Mouse (Mus musculus) testis, adult 2 months (tissue): ENCODE measurements around the gene Tmbim6.

ENCODE experiments used
- CTCF ChIP-seq: fragments of 200-500 bp; IDR thresholded peaks from 2 replicates; pipeline ENCODE4 v1.5.1; 2012; ENCODE audit warnings: low read depth, mild to moderate bottlenecking, inconsistent platforms, low read length, moderate library complexity; ENCODE audit not compliant: control insufficient read depth, insufficient read depth, insufficient replicate concordance
- POLR2A ChIP-seq: fragments of 200-500 bp; IDR thresholded peaks from 2 replicates; pipeline ENCODE4 v1.6.1; 2012; ENCODE audit warnings: low read depth, mild to moderate bottlenecking, inconsistent platforms, low read length, moderate library complexity; ENCODE audit not compliant: control insufficient read depth

- TF ChIP-seq POLR2A (no peak), CTCF (no peak)
Observed at GRCm38 (mm10) chr15:99384071-99384470, 8.6 kb upstream of the Tmbim6 start.
